Mouse (Mus musculus): ENCODE measurements around the gene Fzd5.

DNA sequence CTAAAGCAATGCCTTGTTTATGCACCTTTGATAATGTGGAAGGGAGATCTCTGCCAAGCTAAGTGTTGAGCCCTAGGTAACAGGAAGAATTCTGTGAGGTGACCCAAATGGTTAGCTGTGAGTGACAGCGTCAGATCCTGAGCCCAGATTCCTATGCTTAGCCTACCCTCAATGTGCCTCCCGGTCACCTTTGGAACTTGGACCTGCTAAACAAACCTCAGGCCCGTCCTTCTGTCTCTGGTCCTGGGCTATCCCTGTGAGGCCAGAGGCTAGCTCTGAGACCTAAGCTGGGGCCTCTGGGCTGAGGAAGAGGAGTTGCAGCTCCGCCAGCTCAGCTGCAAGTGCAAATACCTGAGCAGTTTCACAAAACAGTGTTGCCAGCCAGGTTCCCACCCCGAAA is 17.1 kb upstream of the Fzd5 start:
- TF ChIP-seq CTCF (IDR thresholded peaks at IDR 0.05; ENCODE audit: extremely low read depth, insufficient read depth, insufficient read length, insufficient replicate concordance) (no peak), POLR2A (IDR thresholded peaks at IDR 0.05; ENCODE audit: low read depth, low read length) (no peak)

Data from spleen, adult 2 months (tissue).